Mouse (Mus musculus): ENCODE results near the gene Rpl32. TPM values are rescaled to one million over a fixed set of nuclear protein-coding genes. Genes with fewer than 3 reads are reported as not detected.
A peak's percentile ranks its signal among the peaks of the same experiment; 100 is the strongest.

The Rpl32 gene
- polyA plus RNA-seq, 1 experiment from 2014 or later: 1,978 TPM

- peaks cover 19% of the 10 kb centered on the region for H3K4me1 ChIP-seq (ENCODE audit: control insufficient read depth, insufficient read depth, low read length)
- ATAC-seq: no peak
- no peak overlapping the region for H3K4me3 ChIP-seq (ENCODE audit: low read length)
- no peak overlapping the region for H3K9ac ChIP-seq (ENCODE audit: low read depth, low read length)
- no peaks in the 10 kb centered on the region for H3K27me3 ChIP-seq (replicated peaks; ENCODE audit: control insufficient read depth, insufficient read depth, low read length)
- H3K27ac ChIP-seq (ENCODE audit: low read length): no peak overlapping the region
- no peaks in the 10 kb centered on the region for H3K36me3 ChIP-seq (ENCODE audit: control insufficient read depth, insufficient read depth, low read length)
- WGBS: 46% methylated on average over 4 of the region's 4 CpGs
- H3K9me3 ChIP-seq (ENCODE audit: control insufficient read depth, low read length): no peaks in the 10 kb centered on the region
- H3K4me2 ChIP-seq (ENCODE audit: low read depth, low read length): no peak overlapping the region
Measured at GRCm38 (mm10) chr6:115760982-115761381, 47.6 kb downstream of the Rpl32 start.

GRCm38 (mm10) chr6:115760137-115760536 is 48.4 kb downstream of the Rpl32 start:
- H3K4me3 ChIP-seq (ENCODE audit: low read length): no peak overlapping the region
- H3K9ac ChIP-seq (ENCODE audit: low read depth, low read length): no peak overlapping the region
- H3K36me3 ChIP-seq (ENCODE audit: control insufficient read depth, insufficient read depth, low read length): no peaks in the 10 kb centered on the region
- no peak overlapping the region for H3K4me2 ChIP-seq (ENCODE audit: low read depth, low read length)
- no peak for ATAC-seq
- 92% methylated on average over 4 of the region's 4 CpGs for WGBS
- H3K9me3 ChIP-seq (ENCODE audit: control insufficient read depth, low read length): no peaks in the 10 kb centered on the region
- H3K27ac ChIP-seq (ENCODE audit: low read length): no peak overlapping the region
- H3K27me3 ChIP-seq (replicated peaks; ENCODE audit: control insufficient read depth, insufficient read depth, low read length): no peaks in the 10 kb centered on the region
- peaks cover 19% of the 10 kb centered on the region for H3K4me1 ChIP-seq (ENCODE audit: control insufficient read depth, insufficient read depth, low read length)

GRCm38 (mm10) chr6:115759461-115759860 is 49.1 kb downstream of the Rpl32 start:
- Histone ChIP-seq H3K4me1 (ENCODE audit: control insufficient read depth, insufficient read depth, low read length) (peaks cover 17% of the 10 kb centered on the region), H3K4me2 (ENCODE audit: low read depth, low read length) (no peak overlapping the region), H3K4me3 (ENCODE audit: low read length) (no peak overlapping the region), H3K9me3 (ENCODE audit: control insufficient read depth, low read length) (no peaks in the 10 kb centered on the region), H3K36me3 (ENCODE audit: control insufficient read depth, insufficient read depth, low read length) (no peaks in the 10 kb centered on the region), H3K27me3 (replicated peaks; ENCODE audit: control insufficient read depth, insufficient read depth, low read length) (no peaks in the 10 kb centered on the region), H3K27ac (ENCODE audit: low read length) (no peak overlapping the region), H3K9ac (ENCODE audit: low read depth, low read length) (no peak overlapping the region)
- peak; percentile 14 for ATAC-seq
- 42% methylated on average over 5 of the region's 5 CpGs for WGBS

GRCm38 (mm10) chr6:115758981-115759435 is 49.5 kb downstream of the Rpl32 start:
- Histone ChIP-seq H3K4me2 (ENCODE audit: low read depth, low read length) (no peak overlapping the region), H3K9me3 (ENCODE audit: control insufficient read depth, low read length) (no peaks in the 10 kb centered on the region), H3K4me1 (ENCODE audit: control insufficient read depth, insufficient read depth, low read length) (peaks cover 15% of the 10 kb centered on the region), H3K36me3 (ENCODE audit: control insufficient read depth, insufficient read depth, low read length) (no peaks in the 10 kb centered on the region), H3K27me3 (replicated peaks; ENCODE audit: control insufficient read depth, insufficient read depth, low read length) (no peaks in the 10 kb centered on the region), H3K4me3 (ENCODE audit: low read length) (no peak overlapping the region), H3K27ac (ENCODE audit: low read length) (no peak overlapping the region), H3K9ac (ENCODE audit: low read depth, low read length) (no peak overlapping the region)
- ATAC-seq: peak; percentile 66
- 52% methylated on average over 9 of the region's 9 CpGs for WGBS

- H3K4me2 ChIP-seq (ENCODE audit: low read depth, low read length): no peak overlapping the region
- no peak overlapping the region for H3K27ac ChIP-seq (ENCODE audit: low read length)
- no peaks in the 10 kb centered on the region for H3K9me3 ChIP-seq (ENCODE audit: control insufficient read depth, low read length)
- no peak for ATAC-seq
- H3K36me3 ChIP-seq (ENCODE audit: control insufficient read depth, insufficient read depth, low read length): no peaks in the 10 kb centered on the region
- no peak overlapping the region for H3K4me3 ChIP-seq (ENCODE audit: low read length)
- no peaks in the 10 kb centered on the region for H3K27me3 ChIP-seq (replicated peaks; ENCODE audit: control insufficient read depth, insufficient read depth, low read length)
- H3K9ac ChIP-seq (ENCODE audit: low read depth, low read length): no peak overlapping the region
- peaks cover 6% of the 10 kb centered on the region; the same call in 1 of the 2 replicates for H3K4me1 ChIP-seq (ENCODE audit: control insufficient read depth, insufficient read depth, low read length)
- WGBS: 83% methylated on average over 7 of the region's 7 CpGs
Measured at GRCm38 (mm10) chr6:115755536-115755935, 53.0 kb downstream of the Rpl32 start.

Small RNA genes within 50 kb of the gene (microRNA-seq; reads per million reads assigned to microRNA genes)
- gene Mir7660: 0.68 reads per million

Other genes with a start within 250 kb of the Rpl32 start
- 51.3 and 56.2 TPM in 2 replicates for gene Mkrn2os, start 216.2 kb downstream of the Rpl32 start, polyA plus RNA-seq (2015; fragmentation: Nextera tagmentation; extraction: Ambion mirVana)
- gene Mkrn2, start 206.8 kb downstream of the Rpl32 start, polyA plus RNA-seq (2015; fragmentation: Nextera tagmentation; extraction: Ambion mirVana): 25.6 and 25.9 TPM in 2 replicates
- 71.4 and 75.4 TPM in 2 replicates for gene Raf1, start 132.1 kb downstream of the Rpl32 start, polyA plus RNA-seq (2015; fragmentation: Nextera tagmentation; extraction: Ambion mirVana)
- 0.70 and 1.5 TPM in 2 replicates for gene Tmem40, start 46.3 kb downstream of the Rpl32 start, polyA plus RNA-seq (2015; fragmentation: Nextera tagmentation; extraction: Ambion mirVana)
- 12.6 and 13.3 TPM in 2 replicates for gene Cand2, start 34.2 kb downstream of the Rpl32 start, polyA plus RNA-seq (2015; fragmentation: Nextera tagmentation; extraction: Ambion mirVana)
- 0.36 and 0.44 TPM in 2 replicates for gene Efcab12, start 29.7 kb upstream of the Rpl32 start, polyA plus RNA-seq (2015; fragmentation: Nextera tagmentation; extraction: Ambion mirVana)
- gene Mbd4, start 44.6 kb upstream of the Rpl32 start, polyA plus RNA-seq (2015; fragmentation: Nextera tagmentation; extraction: Ambion mirVana): 10.0 and 12.2 TPM in 2 replicates
- gene Ift122, start 44.7 kb upstream of the Rpl32 start, polyA plus RNA-seq (2015; fragmentation: Nextera tagmentation; extraction: Ambion mirVana): 13.0 and 13.1 TPM in 2 replicates
- 0.31 TPM in 1 of 2 replicates, not detected in the other for gene Rho, start 123.0 kb upstream of the Rpl32 start, polyA plus RNA-seq (2015; fragmentation: Nextera tagmentation; extraction: Ambion mirVana)
- gene H1foo, start 136.2 kb upstream of the Rpl32 start, polyA plus RNA-seq (2015; fragmentation: Nextera tagmentation; extraction: Ambion mirVana): not detected in 2 replicates
- gene Plxnd1, start 186.3 kb upstream of the Rpl32 start, polyA plus RNA-seq (2015; fragmentation: Nextera tagmentation; extraction: Ambion mirVana): 18.7 and 19.3 TPM in 2 replicates